In the genomic region with DNA sequence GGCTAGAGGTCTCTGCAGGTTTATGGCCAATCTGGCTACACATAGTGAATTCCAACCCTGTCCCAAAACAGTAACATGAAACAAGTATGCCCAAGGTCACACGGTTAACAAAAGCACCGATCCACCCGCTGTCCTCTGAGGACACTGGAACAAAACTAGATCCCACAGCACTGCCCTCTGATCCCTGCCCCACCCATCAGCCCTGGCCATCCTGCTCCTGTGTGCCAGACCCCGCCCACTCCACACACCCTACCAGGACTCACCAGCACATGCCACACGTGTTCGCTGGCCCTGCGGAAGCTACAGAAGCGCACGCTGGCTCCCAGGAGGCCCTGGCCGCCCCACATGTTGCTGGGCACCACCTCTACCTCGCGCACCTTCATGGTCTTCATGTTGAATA, we compare ENCODE assay signal across 17 mouse cellular contexts. TPM values are rescaled to one million over a fixed set of nuclear protein-coding genes. Genes with fewer than 3 reads are reported as not detected.
DNase-seq lines count a peak whose midpoint lies in the region; ATAC-seq lines count a peak whose summit lies in the region.
"Had no signal": no experiment of that assay in that cellular context is flagged by ENCODE, and none has a peak within 500 bp of the region (broad histone marks: within the 10 kb centered on the region; RNA-seq: fewer than 3 reads in every experiment).

No protein-coding gene starts in this region.

- no peak overlapping the region for H3K4me3 ChIP-seq in kidney, embryonic 16.5 days (ENCODE audit: low read length)
- no peak overlapping the region for H3K4me3 ChIP-seq in forebrain, embryonic 11.5 days (ENCODE audit: low read depth, low read length)
- no peak overlapping the region for H3K4me3 ChIP-seq in forebrain, embryonic 15.5 days
- H3K4me3 ChIP-seq: embryonic facial prominence, embryonic 12.5 days; heart, embryonic 12.5 days; limb, embryonic 13.5 days had no signal

- H3K4me1 ChIP-seq in kidney, embryonic 16.5 days (ENCODE audit: insufficient read depth, low read length), result peaks cover 8% of the 10 kb centered on the region
- no peaks in the 10 kb centered on the region for H3K4me1 ChIP-seq in forebrain, embryonic 11.5 days (replicated peaks; ENCODE audit: control insufficient read depth, insufficient read depth, low read length)
- H3K4me1 ChIP-seq in forebrain, embryonic 15.5 days, result peaks cover 15% of the 10 kb centered on the region

- peak; percentile 78 for DNase-seq in kidney, adult 11 months
- peak; percentile 39 for DNase-seq in urinary bladder, postnatal 14 days (ENCODE audit: low spot score)
- no peak for DNase-seq in urinary bladder, postnatal 4 days (ENCODE audit: low spot score in 2 of 2)
- peak; percentile 68 to 83 for DNase-seq in kidney, postnatal 36 days
- DNase-seq in forebrain, embryonic 11.5 days (ENCODE audit: low spot score), result no peak
- DNase-seq: cerebellum, adult 11 months; gastrocnemius, postnatal 25 days; heart, postnatal 4 days; midbrain, embryonic 14.5 days; right cerebral cortex, postnatal 14 days; thymus, adult 18-20 months had no signal

- H3K27ac ChIP-seq in kidney, embryonic 16.5 days (ENCODE audit: low read length), result no peak overlapping the region
- H3K27ac ChIP-seq in forebrain, embryonic 11.5 days (ENCODE audit: low read depth, low read length), result no peak overlapping the region
- no peak overlapping the region for H3K27ac ChIP-seq in forebrain, embryonic 15.5 days (replicated peaks)
- H3K27ac ChIP-seq: embryonic facial prominence, embryonic 12.5 days; hindbrain, postnatal 0 days; limb, embryonic 13.5 days had no signal

- H3K9ac ChIP-seq in kidney, embryonic 16.5 days (replicated peaks; ENCODE audit: low read length), result no peak overlapping the region
- H3K9ac ChIP-seq in forebrain, embryonic 11.5 days (ENCODE audit: low read length), result no peak overlapping the region
- no peak overlapping the region for H3K9ac ChIP-seq in forebrain, embryonic 15.5 days (replicated peaks)
- H3K9ac ChIP-seq: embryonic facial prominence, embryonic 12.5 days; heart, embryonic 12.5 days; limb, embryonic 13.5 days had no signal

- H3K9me3 ChIP-seq in kidney, embryonic 16.5 days (ENCODE audit: low read length), result no peaks in the 10 kb centered on the region
- H3K9me3 ChIP-seq in forebrain, embryonic 11.5 days (ENCODE audit: control insufficient read depth, low read length), result no peaks in the 10 kb centered on the region
- H3K9me3 ChIP-seq in forebrain, embryonic 15.5 days, result no peaks in the 10 kb centered on the region
- H3K9me3 ChIP-seq: embryonic facial prominence, embryonic 12.5 days; heart, embryonic 12.5 days; limb, embryonic 13.5 days had no signal

- H3K36me3 ChIP-seq in kidney, embryonic 16.5 days (ENCODE audit: insufficient read depth, low read length), result peaks cover 40% of the 10 kb centered on the region
- no peaks in the 10 kb centered on the region; the same call in 1 of the 2 replicates for H3K36me3 ChIP-seq in forebrain, embryonic 11.5 days (ENCODE audit: control insufficient read depth, insufficient read depth, low read length)
- peaks cover 25% of the 10 kb centered on the region for H3K36me3 ChIP-seq in forebrain, embryonic 15.5 days

- 86% methylated on average over 12 of the region's 12 CpGs for WGBS in kidney, embryonic 16.5 days
- 89% methylated on average over 12 of the region's 12 CpGs for WGBS in forebrain, embryonic 11.5 days
- WGBS in forebrain, embryonic 15.5 days, result 89% methylated on average over 12 of the region's 12 CpGs

- H3K4me2 ChIP-seq in kidney, embryonic 16.5 days (replicated peaks; ENCODE audit: low read depth, low read length), result no peak overlapping the region
- no peak overlapping the region for H3K4me2 ChIP-seq in forebrain, embryonic 11.5 days (ENCODE audit: low read depth, low read length, severe bottlenecking)
- H3K4me2 ChIP-seq in forebrain, embryonic 15.5 days (replicated peaks), result no peak overlapping the region
- H3K4me2 ChIP-seq: embryonic facial prominence, embryonic 12.5 days; heart, embryonic 12.5 days; limb, embryonic 13.5 days had no signal

- H3K27me3 ChIP-seq in kidney, embryonic 16.5 days (ENCODE audit: insufficient read depth, low read length), result no peaks in the 10 kb centered on the region
- H3K27me3 ChIP-seq in forebrain, embryonic 11.5 days (ENCODE audit: control insufficient read depth, insufficient read depth, low read length), result no peaks in the 10 kb centered on the region
- no peaks in the 10 kb centered on the region for H3K27me3 ChIP-seq in forebrain, embryonic 15.5 days
- H3K27me3 ChIP-seq: embryonic facial prominence, embryonic 12.5 days; heart, embryonic 12.5 days; limb, embryonic 13.5 days had no signal

- no peak for ATAC-seq in kidney, embryonic 16.5 days (ENCODE audit: low FRiP score, low TSS enrichment)
- ATAC-seq in forebrain, embryonic 11.5 days (replicated peaks; ENCODE audit: low FRiP score), result no peak
- no peak for ATAC-seq in forebrain, embryonic 15.5 days (replicated peaks)
- ATAC-seq: hindbrain, postnatal 0 days had no signal

RNA-seq across cellular contexts. Expression of a gene that starts 5.0 kb away (rescaled TPM):
- polyA plus RNA-seq in kidney, embryonic 16.5 days (2015; fragmentation: Nextera tagmentation; extraction: Ambion mirVana), result 28.0 and 29.5 TPM in 2 replicates
- polyA plus RNA-seq in forebrain, embryonic 11.5 days (2014; fragmentation: Nextera tagmentation; extraction: Ambion mirVana), result 19.3 and 25.7 TPM in 2 replicates
- polyA plus RNA-seq in forebrain, embryonic 15.5 days (2015; fragmentation: Nextera tagmentation; extraction: Ambion mirVana), result 25.5 and 26.2 TPM in 2 replicates

RNA-seq across cellular contexts. Expression of a gene that starts 5.0 kb away (rescaled TPM):
- 0.20 and 0.35 TPM in 2 replicates for polyA plus RNA-seq in kidney, embryonic 16.5 days (2015; fragmentation: Nextera tagmentation; extraction: Ambion mirVana)
- 0.11 and 0.33 TPM in 2 replicates for polyA plus RNA-seq in forebrain, embryonic 11.5 days (2014; fragmentation: Nextera tagmentation; extraction: Ambion mirVana)
- 0.57 and 0.69 TPM in 2 replicates for polyA plus RNA-seq in forebrain, embryonic 15.5 days (2015; fragmentation: Nextera tagmentation; extraction: Ambion mirVana)

RNA-seq across cellular contexts. Expression of a gene that starts 37.7 kb away (rescaled TPM):
- polyA plus RNA-seq in kidney, embryonic 16.5 days (2015; fragmentation: Nextera tagmentation; extraction: Ambion mirVana), result 54.2 and 56.5 TPM in 2 replicates
- 60.7 and 67.0 TPM in 2 replicates for polyA plus RNA-seq in forebrain, embryonic 11.5 days (2014; fragmentation: Nextera tagmentation; extraction: Ambion mirVana)
- 78.0 and 82.5 TPM in 2 replicates for polyA plus RNA-seq in forebrain, embryonic 15.5 days (2015; fragmentation: Nextera tagmentation; extraction: Ambion mirVana)

RNA-seq across cellular contexts. Expression of a gene that starts 52.1 kb away (rescaled TPM):
- polyA plus RNA-seq in kidney, embryonic 16.5 days (2015; fragmentation: Nextera tagmentation; extraction: Ambion mirVana), result 7.1 and 8.7 TPM in 2 replicates
- 1.5 and 1.6 TPM in 2 replicates for polyA plus RNA-seq in forebrain, embryonic 11.5 days (2014; fragmentation: Nextera tagmentation; extraction: Ambion mirVana)
- polyA plus RNA-seq in forebrain, embryonic 15.5 days (2015; fragmentation: Nextera tagmentation; extraction: Ambion mirVana), result 1.6 and 2.0 TPM in 2 replicates

Comparison
In these comparisons a context has a peak if more than half of its experiments do, and no peak if none do; other contexts are left out.
1. DNase-seq: peak in kidney, adult 11 months (single experiment), urinary bladder, postnatal 14 days (single experiment) and kidney, postnatal 36 days (2 of 2); none in urinary bladder, postnatal 4 days (0 of 2) and forebrain, embryonic 11.5 days (single experiment).